Mouse (Mus musculus): ENCODE results near the gene Lce3b. TPM values are rescaled to one million over a fixed set of nuclear protein-coding genes. Genes with fewer than 3 reads are reported as not detected.

Gene Lce3b
- not detected in 2 replicates for polyA plus RNA-seq (2016; fragmentation: Nextera tagmentation; extraction: Ambion mirVana)

DNA sequence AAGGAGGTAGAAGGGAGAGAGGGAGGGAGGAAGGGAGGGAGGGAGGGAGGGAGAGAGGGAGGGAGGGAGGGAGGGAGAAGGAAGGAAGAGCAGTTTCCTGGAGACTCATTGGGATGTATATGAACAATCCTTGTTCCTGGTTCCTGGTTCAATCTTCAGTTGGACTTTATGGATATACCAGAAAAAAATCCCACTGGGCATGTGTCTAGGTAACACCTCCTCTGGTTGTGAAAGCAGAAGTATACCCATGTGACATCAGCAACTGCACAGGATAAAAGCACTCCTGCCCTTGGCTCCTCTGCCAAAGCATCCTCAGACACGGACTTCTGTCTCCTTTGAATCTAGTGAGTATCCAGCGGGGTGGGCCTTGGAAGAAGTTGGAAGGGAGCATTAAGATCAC is at the start of gene Lce3b:
Lce3b (plus strand) TSS at position 301 of the 400 bp plus-strand sequence.
- Histone ChIP-seq H3K27me3 (ENCODE audit: insufficient read depth, poor library complexity, severe bottlenecking) (no peaks in the 10 kb centered on the region), H3K27ac (no peak within 1 kb of the TSS), H3K9me3 (no peaks in the 10 kb centered on the region), H3K36me3 (no peaks in the 10 kb centered on the region), H3K4me3 (no peak within 1 kb of the TSS), H3K4me1 (replicated peaks) (no peaks in the 10 kb centered on the region)
- no peak for DNase-seq (ENCODE audit: low spot score)
- WGBS, result 53% methylated on average over 2 of the region's 2 CpGs

DNA sequence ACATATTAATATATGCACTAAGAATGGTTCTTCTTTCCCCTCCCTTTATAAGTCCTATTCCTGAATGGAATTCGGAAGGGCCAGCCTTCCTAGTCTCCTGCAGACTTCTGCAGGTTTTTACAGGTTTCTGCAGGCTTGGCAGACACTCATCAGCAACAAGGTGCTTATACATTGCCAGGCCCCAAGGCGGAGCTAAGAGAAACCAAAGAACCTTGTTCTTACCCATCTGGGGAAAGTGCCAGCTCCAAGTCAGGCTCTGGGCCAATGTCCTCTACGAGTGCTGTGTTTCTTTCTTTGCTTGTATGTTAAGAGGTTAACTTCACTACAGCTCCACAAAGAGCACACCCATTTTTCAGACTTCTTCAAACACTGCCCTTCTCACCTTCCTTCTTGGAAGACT is 38.7 kb upstream of the Lce3b start:
- Histone ChIP-seq H3K36me3 (no peaks in the 10 kb centered on the region), H3K4me3 (no peak overlapping the region), H3K27me3 (ENCODE audit: insufficient read depth, poor library complexity, severe bottlenecking) (no peaks in the 10 kb centered on the region), H3K9me3 (no peaks in the 10 kb centered on the region), H3K4me1 (replicated peaks) (no peaks in the 10 kb centered on the region), H3K27ac (no peak overlapping the region)
- WGBS, result 74% methylated on average over 3 of the region's 3 CpGs
- DNase-seq (ENCODE audit: low spot score), result no peak

DNA sequence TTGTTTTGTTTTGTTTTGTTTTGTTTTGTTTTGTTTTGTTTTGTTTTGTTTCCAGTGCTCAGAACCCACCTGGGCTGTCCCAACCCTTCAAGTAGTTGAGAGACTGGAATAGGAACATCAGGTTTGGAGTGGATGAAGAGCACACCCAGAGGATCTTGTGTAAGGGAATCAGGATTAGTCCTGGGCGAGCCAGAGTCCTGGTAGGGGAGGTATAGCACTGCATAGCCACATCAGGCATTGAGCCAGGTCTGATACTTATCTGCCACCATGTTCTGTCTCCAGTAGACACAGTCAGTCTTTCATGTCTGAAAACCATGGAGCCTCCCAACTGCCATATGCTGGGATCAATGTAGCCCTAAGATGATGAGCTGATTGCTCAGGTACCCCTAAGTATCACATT is 38.3 kb upstream of the Lce3b start:
- no peaks in the 10 kb centered on the region for H3K9me3 ChIP-seq
- H3K27me3 ChIP-seq (ENCODE audit: insufficient read depth, poor library complexity, severe bottlenecking), result no peaks in the 10 kb centered on the region
- WGBS, result 57% methylated on average over 1 of the region's 1 CpGs
- H3K4me1 ChIP-seq (replicated peaks), result no peaks in the 10 kb centered on the region
- H3K36me3 ChIP-seq, result no peaks in the 10 kb centered on the region
- H3K4me3 ChIP-seq, result no peak overlapping the region
- DNase-seq (ENCODE audit: low spot score), result no peak
- no peak overlapping the region for H3K27ac ChIP-seq

DNA sequence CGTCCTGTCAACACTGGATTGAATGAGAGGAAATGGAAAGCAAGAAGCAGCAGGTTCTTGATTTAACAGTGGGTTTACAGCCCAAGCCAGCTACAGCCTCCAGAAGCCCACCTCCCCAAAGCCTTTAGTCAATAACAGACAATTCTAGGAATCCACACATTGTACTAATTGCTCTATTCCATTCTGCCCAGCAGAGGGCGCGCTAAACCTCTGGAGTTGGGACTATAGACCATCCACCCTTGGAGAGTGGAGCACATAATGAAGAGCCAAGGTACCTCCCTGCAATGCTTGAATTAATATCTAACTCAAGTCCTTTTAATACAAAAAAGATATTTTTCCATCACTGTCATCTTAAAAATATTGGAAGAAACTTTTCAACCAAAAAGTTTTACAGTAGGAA is 29.8 kb upstream of the Lce3b start:
- no peak overlapping the region for H3K4me3 ChIP-seq
- H3K36me3 ChIP-seq, result no peaks in the 10 kb centered on the region
- H3K9me3 ChIP-seq, result no peaks in the 10 kb centered on the region
- DNase-seq (ENCODE audit: low spot score), result peak; percentile 27
- H3K27ac ChIP-seq, result no peak overlapping the region
- no peaks in the 10 kb centered on the region for H3K4me1 ChIP-seq (replicated peaks)
- WGBS, result 26% methylated on average over 3 of the region's 3 CpGs
- H3K27me3 ChIP-seq (ENCODE audit: insufficient read depth, poor library complexity, severe bottlenecking), result no peaks in the 10 kb centered on the region

DNA sequence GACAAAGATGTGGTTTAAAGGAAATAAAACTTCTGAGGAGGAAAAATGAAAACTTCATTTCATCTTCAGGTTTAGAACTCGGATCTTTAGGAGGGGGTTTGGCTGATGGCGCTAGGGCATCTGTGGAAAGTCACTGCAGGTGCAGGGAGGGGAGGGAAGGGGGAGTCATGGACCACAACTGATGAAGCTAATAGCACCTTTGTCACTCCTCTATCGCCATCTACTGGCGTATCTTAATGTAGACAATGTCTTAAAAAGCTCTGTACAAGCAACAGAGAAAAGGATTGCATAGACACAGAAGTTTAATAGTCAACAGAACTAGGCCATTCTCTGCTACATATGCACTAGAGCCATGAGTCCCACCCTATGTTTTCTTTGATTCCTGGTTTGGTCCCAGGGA is 29.1 kb upstream of the Lce3b start:
- no peak overlapping the region for H3K4me3 ChIP-seq
- no peaks in the 10 kb centered on the region for H3K36me3 ChIP-seq
- WGBS, result 29% methylated on average over 4 of the region's 4 CpGs
- H3K27me3 ChIP-seq (ENCODE audit: insufficient read depth, poor library complexity, severe bottlenecking), result no peaks in the 10 kb centered on the region
- no peak for DNase-seq (ENCODE audit: low spot score)
- no peaks in the 10 kb centered on the region for H3K4me1 ChIP-seq (replicated peaks)
- H3K9me3 ChIP-seq, result no peaks in the 10 kb centered on the region
- H3K27ac ChIP-seq, result no peak overlapping the region

DNA sequence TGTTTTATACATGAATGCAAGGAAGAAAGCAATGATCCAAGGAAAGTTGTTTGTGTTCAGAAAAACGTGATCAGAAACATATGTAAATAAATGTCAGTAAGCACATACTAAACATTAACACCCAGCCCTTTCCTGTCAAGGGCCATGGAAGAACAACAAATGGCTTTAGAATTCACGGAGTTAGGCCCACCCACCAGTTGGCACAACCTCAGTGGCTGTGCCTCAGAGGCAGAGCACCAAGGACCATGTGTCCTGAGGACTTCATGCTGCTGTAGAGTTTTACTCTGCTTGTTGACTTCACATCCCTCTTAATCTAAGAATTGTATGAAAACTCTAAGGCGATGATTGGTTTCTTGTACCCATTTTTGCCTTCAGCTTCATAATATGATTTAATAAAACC is 27.6 kb upstream of the Lce3b start:
- H3K9me3 ChIP-seq, result no peaks in the 10 kb centered on the region
- H3K27me3 ChIP-seq (ENCODE audit: insufficient read depth, poor library complexity, severe bottlenecking), result no peaks in the 10 kb centered on the region
- WGBS, result 54% methylated on average over 3 of the region's 3 CpGs
- no peak for DNase-seq (ENCODE audit: low spot score)
- H3K4me3 ChIP-seq, result no peak overlapping the region
- no peak overlapping the region for H3K27ac ChIP-seq
- no peaks in the 10 kb centered on the region for H3K36me3 ChIP-seq
- no peaks in the 10 kb centered on the region for H3K4me1 ChIP-seq (replicated peaks)

DNA sequence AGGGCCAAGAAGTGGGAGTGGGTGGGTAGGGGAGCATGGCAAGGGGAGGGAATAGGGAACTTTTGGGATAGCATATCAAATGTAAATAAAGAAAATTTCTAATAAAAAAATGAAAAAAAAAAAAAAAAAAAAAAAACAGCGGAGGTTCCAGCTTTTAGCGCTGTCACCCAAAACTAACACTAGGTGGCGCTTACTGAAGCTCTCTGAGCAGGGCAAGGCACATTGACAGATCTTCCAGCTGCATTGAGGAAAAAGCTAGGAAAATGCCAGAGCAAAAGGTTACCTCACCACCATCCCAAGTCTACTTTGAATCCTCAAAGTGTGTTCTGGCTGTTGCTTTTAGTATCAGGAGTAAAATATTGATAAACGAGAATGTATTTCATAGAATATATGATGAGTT is 25.2 kb upstream of the Lce3b start:
- peak; percentile 20 for DNase-seq (ENCODE audit: low spot score)
- Histone ChIP-seq H3K9me3 (no peaks in the 10 kb centered on the region), H3K4me1 (replicated peaks) (no peaks in the 10 kb centered on the region), H3K27me3 (ENCODE audit: insufficient read depth, poor library complexity, severe bottlenecking) (no peaks in the 10 kb centered on the region), H3K36me3 (no peaks in the 10 kb centered on the region), H3K27ac (no peak overlapping the region), H3K4me3 (no peak overlapping the region)
- WGBS, result 25% methylated on average over 4 of the region's 4 CpGs

DNA sequence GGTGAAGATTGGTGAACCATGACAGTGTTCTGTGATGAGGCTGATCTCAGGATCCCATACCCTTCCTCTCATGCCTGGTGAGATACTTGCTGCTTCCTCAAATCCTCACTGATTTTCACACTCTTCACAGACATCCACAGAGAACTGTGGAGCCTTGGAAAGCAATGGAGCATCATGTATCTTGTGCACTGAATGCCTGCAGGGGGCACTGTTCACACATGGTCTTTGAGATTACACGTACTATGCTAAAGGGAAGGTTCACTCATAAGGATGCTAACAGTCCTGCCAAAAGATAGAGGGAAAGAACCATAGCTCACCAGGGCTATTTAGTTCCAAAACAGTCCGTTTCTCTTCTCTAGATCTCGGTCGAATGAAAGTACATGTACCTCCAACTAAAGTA is 12.4 kb upstream of the Lce3b start:
- Histone ChIP-seq H3K27ac (no peak overlapping the region), H3K27me3 (ENCODE audit: insufficient read depth, poor library complexity, severe bottlenecking) (no peaks in the 10 kb centered on the region), H3K4me1 (replicated peaks) (no peaks in the 10 kb centered on the region; the same call in 1 of the 2 replicates), H3K9me3 (no peaks in the 10 kb centered on the region), H3K36me3 (no peaks in the 10 kb centered on the region), H3K4me3 (no peak overlapping the region)
- DNase-seq (ENCODE audit: low spot score), result no peak
- WGBS, result 64% methylated on average over 4 of the region's 4 CpGs

DNA sequence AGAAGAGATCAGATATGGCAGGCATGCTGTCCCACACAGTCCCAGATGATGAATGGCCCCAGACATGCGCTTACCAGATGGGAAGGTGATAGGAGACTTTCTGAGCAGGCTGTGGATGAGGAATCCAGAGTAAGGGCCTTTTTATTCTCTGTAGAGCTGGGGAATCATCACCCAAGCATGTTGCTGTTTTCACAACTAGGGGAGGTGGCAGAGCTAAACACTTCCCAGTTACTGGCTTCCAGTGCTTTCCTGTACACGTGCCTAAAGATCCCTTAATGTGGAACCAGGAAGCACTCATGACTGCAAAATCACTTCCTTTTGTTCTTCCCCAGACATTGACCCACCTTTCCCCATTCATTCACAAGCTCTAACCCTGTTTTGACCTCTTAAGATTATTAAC is 6.6 kb upstream of the Lce3b start, which contains the start of gene Lce3a:
Lce3a (minus strand) TSS at position 101 of the 400 bp plus-strand sequence.
- no peaks in the 10 kb centered on the region for H3K36me3 ChIP-seq
- no peaks in the 10 kb centered on the region for H3K9me3 ChIP-seq
- no peak within 1 kb of the TSS for H3K27ac ChIP-seq
- H3K4me3 ChIP-seq, result no peak within 1 kb of the TSS
- H3K27me3 ChIP-seq (ENCODE audit: insufficient read depth, poor library complexity, severe bottlenecking), result no peaks in the 10 kb centered on the region
- H3K4me1 ChIP-seq (replicated peaks), result no peaks in the 10 kb centered on the region
- whole genome bisulfite sequencing, result 84% methylated on average over 2 of the region's 2 CpGs
- no peak for DNase-seq (ENCODE audit: low spot score)

DNA sequence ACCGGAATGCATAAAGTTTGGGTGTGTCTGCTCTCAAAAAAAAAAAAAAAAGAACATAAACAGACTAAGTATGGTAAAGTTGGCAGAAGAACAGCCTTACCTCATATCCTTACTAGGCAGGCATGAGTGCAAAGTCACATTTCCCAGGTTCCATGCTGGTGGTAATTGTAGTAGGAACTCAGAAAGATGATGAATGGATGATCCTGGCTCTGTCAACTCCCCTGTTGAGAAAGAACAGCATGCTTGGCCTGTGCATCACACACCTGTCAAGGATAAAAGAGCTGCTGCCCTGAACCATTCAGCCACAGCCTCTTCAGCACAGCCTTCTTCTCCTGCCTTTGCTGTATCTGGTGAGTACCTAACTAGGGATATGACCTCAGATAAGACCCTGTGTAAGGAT is 11.4 kb downstream of the Lce3b start, which contains the start of gene Lce3c:
Lce3c (plus strand) TSS at position 301 of the 400 bp plus-strand sequence.
- H3K9me3 ChIP-seq, result no peaks in the 10 kb centered on the region
- no peaks in the 10 kb centered on the region for H3K27me3 ChIP-seq (ENCODE audit: insufficient read depth, poor library complexity, severe bottlenecking)
- H3K4me3 ChIP-seq, result no peak within 1 kb of the TSS
- no peaks in the 10 kb centered on the region for H3K36me3 ChIP-seq
- no peak for DNase-seq (ENCODE audit: low spot score)
- no peak within 1 kb of the TSS for H3K27ac ChIP-seq
- no peaks in the 10 kb centered on the region for H3K4me1 ChIP-seq (replicated peaks)
- WGBS, result 84% methylated on average over 1 of the region's 1 CpGs

DNA sequence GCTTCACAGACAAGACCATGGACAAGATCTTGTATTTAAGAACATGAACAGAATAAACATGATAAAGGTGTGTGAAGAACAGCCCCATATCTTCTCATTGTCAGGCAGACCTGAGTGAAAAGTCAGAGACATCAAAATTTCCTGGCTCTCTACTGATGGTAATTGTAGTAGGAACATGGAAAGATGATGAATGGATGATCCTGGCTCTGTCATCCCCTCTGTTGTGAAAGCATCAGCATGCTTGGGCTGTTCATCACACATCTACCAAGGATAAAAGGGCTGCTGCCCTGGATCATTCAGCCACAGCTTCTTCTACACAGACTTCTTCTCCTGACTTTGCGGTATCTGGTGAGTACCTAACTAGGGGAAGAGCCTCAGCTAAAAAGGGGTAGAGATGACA is 24.3 kb downstream of the Lce3b start, which contains the start of gene Lce3d:
Lce3d (plus strand) TSS at position 301 of the 400 bp plus-strand sequence.
- Histone ChIP-seq H3K4me1 (replicated peaks) (no peaks in the 10 kb centered on the region), H3K9me3 (no peaks in the 10 kb centered on the region), H3K27me3 (ENCODE audit: insufficient read depth, poor library complexity, severe bottlenecking) (no peaks in the 10 kb centered on the region), H3K36me3 (no peaks in the 10 kb centered on the region), H3K4me3 (no peak within 1 kb of the TSS), H3K27ac (no peak within 1 kb of the TSS)
- WGBS, result 84% methylated on average over 1 of the region's 1 CpGs
- no peak for DNase-seq (ENCODE audit: low spot score)

DNA sequence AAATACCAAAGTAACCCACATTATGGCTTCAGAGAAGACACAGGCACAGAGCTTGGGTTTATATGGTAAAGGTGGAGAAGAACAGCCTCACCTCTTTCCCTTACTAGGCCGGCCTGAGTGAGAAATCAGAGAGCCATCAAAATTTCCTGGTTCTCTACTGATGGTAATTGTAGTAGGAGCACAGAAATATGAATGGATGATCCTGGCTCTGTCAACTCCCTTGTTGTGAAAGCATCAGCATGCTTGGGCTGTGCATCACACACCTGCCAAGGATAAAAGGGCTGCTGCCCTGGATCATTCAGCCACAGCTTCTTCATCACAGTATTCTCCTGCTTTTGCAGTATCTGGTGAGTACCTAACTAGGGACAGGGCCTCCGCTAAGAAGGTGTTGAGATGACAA is 34.0 kb downstream of the Lce3b start, which contains the start of gene Lce3e:
Lce3e (plus strand) TSS at position 301 of the 400 bp plus-strand sequence.
- Histone ChIP-seq H3K27ac (no peak within 1 kb of the TSS), H3K9me3 (no peaks in the 10 kb centered on the region), H3K27me3 (ENCODE audit: insufficient read depth, poor library complexity, severe bottlenecking) (no peaks in the 10 kb centered on the region), H3K36me3 (no peaks in the 10 kb centered on the region), H3K4me3 (no peak within 1 kb of the TSS), H3K4me1 (replicated peaks) (no peaks in the 10 kb centered on the region)
- no peak for DNase-seq (ENCODE audit: low spot score)
- 87% methylated on average over 2 of the region's 2 CpGs for WGBS

DNA sequence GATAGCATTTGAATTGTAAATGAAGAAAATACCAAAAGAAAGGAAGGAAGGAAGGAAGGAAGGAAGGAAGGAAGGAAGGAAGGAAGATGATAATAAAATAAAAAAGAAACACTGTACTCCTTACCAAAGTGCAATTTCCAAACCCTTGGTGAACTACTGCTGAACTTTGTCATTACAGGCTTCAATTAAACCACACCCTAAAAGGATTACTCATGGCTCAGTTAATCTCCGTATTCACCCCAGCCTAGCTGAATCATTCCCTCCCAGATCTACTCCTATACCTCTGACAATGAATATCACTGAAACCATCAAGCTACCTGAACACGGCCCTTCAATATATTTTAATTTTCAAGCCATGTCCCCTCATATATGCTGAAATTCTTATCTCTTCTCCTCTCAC is 45.7 kb downstream of the Lce3b start:
- Histone ChIP-seq H3K4me3 (no peak overlapping the region), H3K27ac (no peak overlapping the region), H3K9me3 (no peaks in the 10 kb centered on the region), H3K4me1 (replicated peaks) (no peaks in the 10 kb centered on the region), H3K36me3 (no peaks in the 10 kb centered on the region), H3K27me3 (ENCODE audit: insufficient read depth, poor library complexity, severe bottlenecking) (no peaks in the 10 kb centered on the region)
- WGBS, result 85% methylated on average over 2 of the region's 2 CpGs
- DNase-seq (ENCODE audit: low spot score), result no peak
